Mouse (Mus musculus): ENCODE measurements around the gene Minpp1. TPM values are rescaled to one million over a fixed set of nuclear protein-coding genes. Genes with fewer than 3 reads are reported as not detected.

The Minpp1 gene
- polyA plus RNA-seq, 1 experiment from 2014 or later: 78.3 TPM

GRCm38 (mm10) chr19:32490976-32491375 is 5.4 kb downstream of the Minpp1 start:
- Histone ChIP-seq H3K4me2 (replicated peaks) (no peak overlapping the region), H3K9me3 (no peaks in the 10 kb centered on the region), H3K27ac (no peak overlapping the region), H3K9ac (no peak overlapping the region), H3K4me3 (no peak overlapping the region), H3K27me3 (no peaks in the 10 kb centered on the region), H3K36me3 (peaks cover 19% of the 10 kb centered on the region), H3K4me1 (peaks cover 12% of the 10 kb centered on the region)
- 95% methylated on average over 2 of the region's 2 CpGs for WGBS
- ATAC-seq (ENCODE audit: insufficient number of reproducible peaks, insufficient read depth, low FRiP score, low TSS enrichment): no peak

- Histone ChIP-seq H3K4me1 (peaks cover 3% of the 10 kb centered on the region), H3K4me3 (no peak overlapping the region), H3K9ac (no peak overlapping the region), H3K27me3 (no peaks in the 10 kb centered on the region), H3K27ac (no peak overlapping the region), H3K36me3 (peaks cover 26% of the 10 kb centered on the region), H3K4me2 (replicated peaks) (no peak overlapping the region), H3K9me3 (no peaks in the 10 kb centered on the region)
- WGBS: 95% methylated on average over 3 of the region's 3 CpGs
- ATAC-seq (ENCODE audit: insufficient number of reproducible peaks, insufficient read depth, low FRiP score, low TSS enrichment): no peak
Observed at GRCm38 (mm10) chr19:32492339-32492738, 6.8 kb downstream of the Minpp1 start.

GRCm38 (mm10) chr19:32492981-32493380 is 7.4 kb downstream of the Minpp1 start:
- 88% methylated on average over 5 of the region's 5 CpGs for WGBS
- no peaks in the 10 kb centered on the region for H3K9me3 ChIP-seq
- no peaks in the 10 kb centered on the region for H3K4me1 ChIP-seq
- no peak for ATAC-seq (ENCODE audit: insufficient number of reproducible peaks, insufficient read depth, low FRiP score, low TSS enrichment)
- no peak overlapping the region for H3K4me3 ChIP-seq
- H3K27ac ChIP-seq: no peak overlapping the region
- no peak overlapping the region for H3K4me2 ChIP-seq (replicated peaks)
- no peaks in the 10 kb centered on the region for H3K27me3 ChIP-seq
- H3K36me3 ChIP-seq: peaks cover 26% of the 10 kb centered on the region
- no peak overlapping the region for H3K9ac ChIP-seq

- ATAC-seq (ENCODE audit: insufficient number of reproducible peaks, insufficient read depth, low FRiP score, low TSS enrichment): no peak
- H3K27ac ChIP-seq: no peak overlapping the region
- H3K9me3 ChIP-seq: no peaks in the 10 kb centered on the region
- no peak overlapping the region for H3K4me2 ChIP-seq (replicated peaks)
- no peaks in the 10 kb centered on the region for H3K4me1 ChIP-seq
- H3K36me3 ChIP-seq: peaks cover 28% of the 10 kb centered on the region
- no peaks in the 10 kb centered on the region for H3K27me3 ChIP-seq
- WGBS: 87% methylated on average over 8 of the region's 8 CpGs
- H3K4me3 ChIP-seq: no peak overlapping the region
- no peak overlapping the region for H3K9ac ChIP-seq
Observed at GRCm38 (mm10) chr19:32493471-32493870, 7.9 kb downstream of the Minpp1 start.

GRCm38 (mm10) chr19:32494611-32495010 is 9.0 kb downstream of the Minpp1 start:
- H3K4me1 ChIP-seq: no peaks in the 10 kb centered on the region
- H3K9ac ChIP-seq: no peak overlapping the region
- no peak for ATAC-seq (ENCODE audit: insufficient number of reproducible peaks, insufficient read depth, low FRiP score, low TSS enrichment)
- H3K36me3 ChIP-seq: peaks cover 34% of the 10 kb centered on the region
- no peak overlapping the region for H3K4me3 ChIP-seq
- H3K27me3 ChIP-seq: no peaks in the 10 kb centered on the region
- H3K4me2 ChIP-seq (replicated peaks): no peak overlapping the region
- H3K27ac ChIP-seq: no peak overlapping the region
- H3K9me3 ChIP-seq: no peaks in the 10 kb centered on the region
- 90% methylated on average over 13 of the region's 13 CpGs for WGBS

GRCm38 (mm10) chr19:32495034-32495433 is 9.5 kb downstream of the Minpp1 start:
- H3K9me3 ChIP-seq: no peaks in the 10 kb centered on the region
- no peak for ATAC-seq (ENCODE audit: insufficient number of reproducible peaks, insufficient read depth, low FRiP score, low TSS enrichment)
- H3K27me3 ChIP-seq: no peaks in the 10 kb centered on the region
- WGBS: 87% methylated on average over 11 of the region's 11 CpGs
- H3K4me2 ChIP-seq (replicated peaks): no peak overlapping the region
- no peak overlapping the region for H3K9ac ChIP-seq
- no peak overlapping the region for H3K4me3 ChIP-seq
- H3K27ac ChIP-seq: no peak overlapping the region
- peaks cover 34% of the 10 kb centered on the region for H3K36me3 ChIP-seq
- no peaks in the 10 kb centered on the region for H3K4me1 ChIP-seq

GRCm38 (mm10) chr19:32497411-32497810 is 11.8 kb downstream of the Minpp1 start:
- Histone ChIP-seq H3K4me3 (no peak overlapping the region), H3K9ac (no peak overlapping the region), H3K4me2 (replicated peaks) (no peak overlapping the region), H3K9me3 (no peaks in the 10 kb centered on the region), H3K27ac (no peak overlapping the region), H3K36me3 (peaks cover 33% of the 10 kb centered on the region), H3K4me1 (no peaks in the 10 kb centered on the region), H3K27me3 (no peaks in the 10 kb centered on the region)
- 90% methylated on average over 6 of the region's 6 CpGs for WGBS
- ATAC-seq (ENCODE audit: insufficient number of reproducible peaks, insufficient read depth, low FRiP score, low TSS enrichment): no peak

- Histone ChIP-seq H3K9ac (no peak overlapping the region), H3K4me1 (no peaks in the 10 kb centered on the region), H3K27ac (no peak overlapping the region), H3K36me3 (peaks cover 28% of the 10 kb centered on the region), H3K9me3 (no peaks in the 10 kb centered on the region), H3K4me2 (replicated peaks) (no peak overlapping the region), H3K4me3 (no peak overlapping the region), H3K27me3 (no peaks in the 10 kb centered on the region)
- no peak for ATAC-seq (ENCODE audit: insufficient number of reproducible peaks, insufficient read depth, low FRiP score, low TSS enrichment)
- 94% methylated on average over 5 of the region's 5 CpGs for WGBS
Observed at GRCm38 (mm10) chr19:32498002-32498401, 12.4 kb downstream of the Minpp1 start.

GRCm38 (mm10) chr19:32501414-32501813 is 15.8 kb downstream of the Minpp1 start:
- no peak overlapping the region for H3K4me3 ChIP-seq
- no peaks in the 10 kb centered on the region for H3K27me3 ChIP-seq
- no peak for ATAC-seq (ENCODE audit: insufficient number of reproducible peaks, insufficient read depth, low FRiP score, low TSS enrichment)
- WGBS: 83% methylated on average over 6 of the region's 6 CpGs
- H3K4me1 ChIP-seq: no peaks in the 10 kb centered on the region
- H3K9ac ChIP-seq: no peak overlapping the region
- H3K4me2 ChIP-seq (replicated peaks): no peak overlapping the region
- H3K27ac ChIP-seq: no peak overlapping the region
- H3K9me3 ChIP-seq: no peaks in the 10 kb centered on the region
- peaks cover 31% of the 10 kb centered on the region; the same call in 1 of the 2 replicates for H3K36me3 ChIP-seq

GRCm38 (mm10) chr19:32506081-32506480 is 20.5 kb downstream of the Minpp1 start:
- ATAC-seq (ENCODE audit: insufficient number of reproducible peaks, insufficient read depth, low FRiP score, low TSS enrichment): no peak
- Histone ChIP-seq H3K27ac (no peak overlapping the region), H3K4me3 (no peak overlapping the region), H3K9ac (no peak overlapping the region), H3K27me3 (no peaks in the 10 kb centered on the region), H3K9me3 (no peaks in the 10 kb centered on the region), H3K4me2 (replicated peaks) (no peak overlapping the region), H3K4me1 (0 out of 2 replicates have a peak, but pooled peaks cover 3% of the 10 kb centered on the region), H3K36me3 (peaks cover 24% of the 10 kb centered on the region)
- 81% methylated on average over 8 of the region's 8 CpGs for WGBS

GRCm38 (mm10) chr19:32506514-32506913 is 20.9 kb downstream of the Minpp1 start:
- Histone ChIP-seq H3K36me3 (peaks cover 27% of the 10 kb centered on the region), H3K4me3 (no peak overlapping the region), H3K27me3 (no peaks in the 10 kb centered on the region), H3K9ac (no peak overlapping the region), H3K27ac (no peak overlapping the region), H3K4me2 (replicated peaks) (no peak overlapping the region), H3K4me1 (0 out of 2 replicates have a peak, but pooled peaks cover 3% of the 10 kb centered on the region), H3K9me3 (no peaks in the 10 kb centered on the region)
- ATAC-seq (ENCODE audit: insufficient number of reproducible peaks, insufficient read depth, low FRiP score, low TSS enrichment): no peak
- WGBS: 85% methylated on average over 5 of the region's 5 CpGs

- Histone ChIP-seq H3K27ac (no peak overlapping the region), H3K9ac (no peak overlapping the region), H3K4me2 (replicated peaks) (no peak overlapping the region), H3K27me3 (no peaks in the 10 kb centered on the region), H3K4me1 (0 out of 2 replicates have a peak, but pooled peaks cover 3% of the 10 kb centered on the region), H3K9me3 (0 out of 2 replicates have a peak, but pooled peaks cover 2% of the 10 kb centered on the region), H3K4me3 (no peak overlapping the region), H3K36me3 (peaks cover 30% of the 10 kb centered on the region)
- ATAC-seq (ENCODE audit: insufficient number of reproducible peaks, insufficient read depth, low FRiP score, low TSS enrichment): no peak
- 87% methylated on average over 6 of the region's 6 CpGs for WGBS
Observed at GRCm38 (mm10) chr19:32507100-32507499, 21.5 kb downstream of the Minpp1 start.

GRCm38 (mm10) chr19:32507526-32507925 is 22.0 kb downstream of the Minpp1 start:
- H3K9ac ChIP-seq: no peak overlapping the region
- H3K4me3 ChIP-seq: no peak overlapping the region
- H3K4me2 ChIP-seq (replicated peaks): no peak overlapping the region
- H3K4me1 ChIP-seq: 0 out of 2 replicates have a peak, but pooled peaks cover 3% of the 10 kb centered on the region
- WGBS: 89% methylated on average over 9 of the region's 9 CpGs
- H3K9me3 ChIP-seq: 0 out of 2 replicates have a peak, but pooled peaks cover 4% of the 10 kb centered on the region
- H3K36me3 ChIP-seq: peaks cover 33% of the 10 kb centered on the region
- ATAC-seq (ENCODE audit: insufficient number of reproducible peaks, insufficient read depth, low FRiP score, low TSS enrichment): no peak
- H3K27ac ChIP-seq: no peak overlapping the region
- H3K27me3 ChIP-seq: no peaks in the 10 kb centered on the region

Data from embryonic facial prominence, embryonic 12.5 days (tissue).